ENCODE assay signal across 9 mouse cellular contexts in genomic region chr7:73772275-73772765, GRCm38 (mm10). TPM values are rescaled to one million over a fixed set of nuclear protein-coding genes. Genes with fewer than 3 reads are reported as not detected.
DNase-seq lines count a peak whose midpoint lies in the region; ATAC-seq and TF ChIP-seq lines count a peak whose summit lies in the region.
"Had no signal": no experiment of that assay in that cellular context is flagged by ENCODE, and none has a peak within 500 bp of the region (broad histone marks: within the 10 kb centered on the region; RNA-seq: fewer than 3 reads in every experiment).

No protein-coding gene starts in this region.

- 0 out of 2 replicates have a peak overlapping the region, but pooled peaks have one; percentile 4 for H3K4me2 ChIP-seq in heart, embryonic 16.5 days (ENCODE audit: low read depth, low read length)
- peak overlapping the region; percentile 41 for H3K4me2 ChIP-seq in liver, embryonic 14.5 days (ENCODE audit: low read depth)
- H3K4me2 ChIP-seq: embryonic facial prominence, embryonic 15.5 days had no signal

- H3K4me3 ChIP-seq in heart, embryonic 16.5 days (ENCODE audit: low read length), result no peak overlapping the region
- H3K4me3 ChIP-seq in bone marrow, adult 2 months (replicated peaks; ENCODE audit: control insufficient read depth, low read depth, low read length), result peak overlapping the region; percentile 30
- H3K4me3 ChIP-seq in liver, embryonic 14.5 days (ENCODE audit: insufficient read depth in 1 of 2, low read depth in 2 of 2, low read length in 2 of 2), result peak overlapping the region; percentile 17 to 32; a peak in 2 of 4 replicates
- no peak overlapping the region for H3K4me3 ChIP-seq in left cerebral cortex, adult 2 months
- H3K4me3 ChIP-seq: embryonic facial prominence, embryonic 15.5 days had no signal

- no peak for TF ChIP-seq CTCF in bone marrow, adult 2 months (IDR thresholded peaks at IDR 0.05; ENCODE audit: control insufficient read depth, insufficient read depth, low read length)
- no peak for TF ChIP-seq CTCF in liver, embryonic 14.5 days (IDR thresholded peaks at IDR 0.05; ENCODE audit: low read depth)
- no peak for TF ChIP-seq CTCF in left cerebral cortex, adult 2 months (IDR thresholded peaks at IDR 0.05)

- peaks cover 34% of the 10 kb centered on the region for H3K4me1 ChIP-seq in heart, embryonic 16.5 days (ENCODE audit: control insufficient read depth, insufficient read depth, low read length)
- H3K4me1 ChIP-seq in bone marrow, adult 2 months (ENCODE audit: control insufficient read depth, insufficient read depth, low read length), result no peaks in the 10 kb centered on the region
- no peaks in the 10 kb centered on the region; a peak in 1 of 4 replicates for H3K4me1 ChIP-seq in liver, embryonic 14.5 days (replicated peaks; ENCODE audit: control insufficient read depth in 2 of 2, insufficient read depth in 2 of 2, low read length in 1 of 2)

- TF ChIP-seq EP300 in liver, embryonic 14.5 days (IDR thresholded peaks at IDR 0.05; ENCODE audit: low read depth), result no peak

- H3K9me3 ChIP-seq in heart, embryonic 16.5 days (replicated peaks; ENCODE audit: control insufficient read depth, low read length), result 0 out of 2 replicates have a peak, but pooled peaks cover 4% of the 10 kb centered on the region
- H3K9me3 ChIP-seq in liver, embryonic 14.5 days (ENCODE audit: control insufficient read depth, low read length), result no peaks in the 10 kb centered on the region
- H3K9me3 ChIP-seq: embryonic facial prominence, embryonic 15.5 days had no signal

- no peak for TF ChIP-seq POLR2A in bone marrow, adult 2 months (IDR thresholded peaks at IDR 0.05; ENCODE audit: borderline replicate concordance, control insufficient read depth, low read depth, low read length)

- no peak for ATAC-seq in heart, embryonic 16.5 days (replicated peaks; ENCODE audit: extremely low read depth, insufficient read depth, low FRiP score)
- ATAC-seq in liver, embryonic 14.5 days (ENCODE audit: insufficient read depth), result peak; percentile 37; the same call in 1 of the 2 replicates
- no peak for ATAC-seq in granulocyte monocyte progenitor cell, adult 5-6 weeks (replicated peaks; ENCODE audit: poor library complexity, severe bottlenecking)
- ATAC-seq in activated CD4-positive, CD25-positive, alpha-beta regulatory T cell, adult 4 months, result no peak

- no peak overlapping the region for H3K27ac ChIP-seq in heart, embryonic 16.5 days (ENCODE audit: low read length)
- no peak overlapping the region for H3K27ac ChIP-seq in bone marrow, adult 2 months (ENCODE audit: control insufficient read depth, insufficient read depth, low read depth, low read length, poor library complexity)
- H3K27ac ChIP-seq in liver, embryonic 14.5 days, result no peak overlapping the region
- H3K27ac ChIP-seq in left cerebral cortex, adult 2 months, result no peak overlapping the region
- H3K27ac ChIP-seq: embryonic facial prominence, embryonic 15.5 days had no signal

- 0 out of 2 replicates have a peak, but pooled peaks cover 2% of the 10 kb centered on the region for H3K36me3 ChIP-seq in heart, embryonic 16.5 days (ENCODE audit: control insufficient read depth, insufficient read depth)
- no peaks in the 10 kb centered on the region for H3K36me3 ChIP-seq in liver, embryonic 14.5 days (replicated peaks; ENCODE audit: control insufficient read depth, insufficient read depth, low read depth)

- DNase-seq in heart, adult 8-10 months (ENCODE audit: low spot score), result no peak
- peak; percentile 16 for DNase-seq in ES-CJ7 (ENCODE audit: low read depth, low spot score)
- no peak for DNase-seq in liver, embryonic 14.5 days (ENCODE audit: low read depth in 3 of 3, low spot score in 3 of 3)
- DNase-seq in left cerebral cortex, adult 2 months (ENCODE audit: extremely low spot score in 1 of 2, low spot score in 2 of 2), result no peak

- no peak overlapping the region for H3K9ac ChIP-seq in heart, embryonic 16.5 days (ENCODE audit: low read length)
- no peak overlapping the region for H3K9ac ChIP-seq in liver, embryonic 14.5 days (replicated peaks)
- H3K9ac ChIP-seq: embryonic facial prominence, embryonic 15.5 days had no signal

- no peaks in the 10 kb centered on the region for H3K27me3 ChIP-seq in heart, embryonic 16.5 days (ENCODE audit: control insufficient read depth, insufficient read depth, low read length)
- no peaks in the 10 kb centered on the region for H3K27me3 ChIP-seq in liver, embryonic 14.5 days (ENCODE audit: control insufficient read depth, insufficient read depth, low read length)
- H3K27me3 ChIP-seq: embryonic facial prominence, embryonic 15.5 days had no signal

- intact Hi-C loops in left cerebral cortex, adult 2 months (cut with DNase I), result no loop called here

- 52% methylated on average over 14 of the region's 14 CpGs for WGBS in heart, embryonic 16.5 days
- 65% methylated on average over 14 of the region's 14 CpGs for WGBS in bone marrow, adult 2 months
- 60% methylated on average over 14 of the region's 14 CpGs for WGBS in liver, embryonic 14.5 days (ENCODE audit: insufficient replicate concordance)

RNA-seq across cellular contexts. Expression of gene Fam174b, which starts 32.2 kb away (rescaled TPM):
- polyA plus RNA-seq in heart, embryonic 16.5 days (2015; fragmentation: Nextera tagmentation; extraction: Ambion mirVana), result 63.0 and 64.3 TPM in 2 replicates
- total RNA-seq in heart, adult 8-10 months (2022), result 100 to 1,000 TPM; 200 to 214 (median 203) TPM
- polyA plus RNA-seq in bone marrow, adult 2 months (2011; ENCODE audit: insufficient read depth, insufficient read length, low replicate concordance, missing spikeins), result 3.1 and 5.9 TPM in 2 replicates
- 1.5 and 1.6 TPM in 2 replicates for polyA plus RNA-seq in liver, embryonic 14.5 days (2012; rRNA removed)
- 2.0 and 2.3 TPM in 2 replicates for polyA plus RNA-seq in liver, embryonic 14.5 days (2014; fragmentation: Nextera tagmentation; extraction: Ambion mirVana)
- total RNA-seq in left cerebral cortex, adult 2 months (2021), result 10 to 100 TPM; 32.9 to 33.8 TPM
- 3.0 and 5.8 TPM in 2 replicates for total RNA-seq in granulocyte monocyte progenitor cell, adult 5-6 weeks (2014; fragmentation: Nextera tagmentation)
- 3.9 and 6.6 TPM in 2 replicates for total RNA-seq in granulocyte monocyte progenitor cell, adult 5-6 weeks (2017)
- polyA plus RNA-seq in activated CD4-positive, CD25-positive, alpha-beta regulatory T cell, adult 4 months (2017; shearing (Covaris generic)), result 1 to 10 TPM; 1.2 to 2.7 TPM

Comparison
In these comparisons a context has a peak if more than half of its experiments do, and no peak if none do; other contexts are left out.
1. H3K4me3 ChIP-seq: peak in bone marrow, adult 2 months (single experiment) and liver, embryonic 14.5 days (2 of 2); none in heart, embryonic 16.5 days (single experiment) and left cerebral cortex, adult 2 months (single experiment).